Mouse (Mus musculus) midbrain, embryonic 11.5 days (tissue): ENCODE measurements at regions not wholly inside any gene's neighbourhood (a gene's known extent, or its start where the extent isn't known, plus 50 kb on each side); places are given as distances from the start of the nearest gene placed in this dataset.

ENCODE experiments used
- ATAC-seq: fragments of 200-750 bp; cut with Nextera tagmentation; 2 replicates; pipeline ENCODE4 v1.8.0; 2017; ENCODE audit warnings: moderate TSS enrichment, moderate library complexity; ENCODE audit not compliant: low FRiP score
- DNase-seq: peaks from one replicate; pipeline ENCODE4 v3.0.0; 2015; ENCODE audit warnings: low spot score; ENCODE audit errors: missing footprints
- H3K27ac ChIP-seq: fragments of 300-500 bp; sonication (generic); 2 replicates; pipeline ENCODE4 v1.5.1; 2014; ENCODE audit warnings: low read depth, low read length
- H3K27me3 ChIP-seq: fragments of 300-500 bp; sonication (generic); 2 replicates; pipeline ENCODE4 v1.6.1; 2014; ENCODE audit warnings: mild to moderate bottlenecking, low read length, moderate library complexity, mixed read lengths; ENCODE audit not compliant: control insufficient read depth, insufficient read depth
- H3K36me3 ChIP-seq: fragments of 300-500 bp; sonication (generic); 2 replicates; pipeline ENCODE4 v1.6.1; 2014; ENCODE audit warnings: mild to moderate bottlenecking, low read length, moderate library complexity, mixed read lengths; ENCODE audit not compliant: control insufficient read depth, insufficient read depth
- H3K4me1 ChIP-seq: fragments of 300-500 bp; sonication (generic); 2 replicates; pipeline ENCODE4 v1.6.1; 2014; ENCODE audit warnings: low read length; ENCODE audit not compliant: control insufficient read depth, insufficient read depth
- H3K4me2 ChIP-seq: fragments of 300-500 bp; sonication (generic); 2 replicates; pipeline ENCODE4 v1.6.1; 2014; ENCODE audit warnings: mild to moderate bottlenecking, moderate library complexity
- H3K4me3 ChIP-seq: fragments of 300-500 bp; sonication (generic); 2 replicates; pipeline ENCODE4 v1.5.1; 2014; ENCODE audit warnings: low read depth, low read length
- H3K9ac ChIP-seq: fragments of 300-500 bp; sonication (generic); 2 replicates; pipeline ENCODE4 v1.6.1; 2014; ENCODE audit warnings: low read length
- H3K9me3 ChIP-seq: fragments of 300-500 bp; sonication (generic); 2 replicates; pipeline ENCODE4 v1.6.1; 2016; ENCODE audit warnings: low read length; ENCODE audit not compliant: control insufficient read depth
- WGBS: fragments of 180-500 bp; shearing (Covaris S2); extraction: QIAGEN DNeasy Blood & Tissue Kit; methylation state at CpG from one replicate; pipeline ENCODE4 v1.1.7; 2014; 5-methylcytosine and 5-hydroxymethylcytosine counted together

GRCm38 (mm10) chr10:44819361-44819760 is 247.6 kb upstream of the Prep start:
- no peak overlapping the region for H3K9ac ChIP-seq
- no peak overlapping the region for H3K4me2 ChIP-seq
- H3K27me3 ChIP-seq = no peaks in the 10 kb centered on the region
- H3K9me3 ChIP-seq = no peaks in the 10 kb centered on the region
- 88% methylated on average over 2 of the region's 2 CpGs for WGBS
- H3K36me3 ChIP-seq = no peaks in the 10 kb centered on the region
- DNase-seq (no peak), ATAC-seq (no peak)
- H3K4me3 ChIP-seq = no peak overlapping the region
- H3K4me1 ChIP-seq = no peaks in the 10 kb centered on the region
- H3K27ac ChIP-seq = no peak overlapping the region

DNA sequence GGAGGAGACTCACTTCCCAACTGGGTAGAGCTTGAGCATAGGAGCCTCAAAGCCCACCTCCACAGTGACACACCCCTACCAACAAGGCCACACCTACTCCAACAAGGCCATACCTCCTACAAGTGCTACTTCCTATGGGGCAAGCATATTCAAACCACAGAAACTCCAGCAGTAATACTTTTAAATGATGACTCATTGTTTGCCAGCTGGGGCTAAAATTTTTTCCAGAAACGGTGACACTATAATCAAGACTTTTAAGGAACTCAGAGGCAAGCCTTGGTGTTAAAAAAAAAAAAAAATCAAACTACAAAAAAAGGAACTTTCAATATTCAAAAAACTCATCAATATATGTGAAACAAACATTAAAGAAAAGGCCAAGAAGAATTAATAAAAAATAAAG is 248.4 kb upstream of the Prep start:
- Histone ChIP-seq H3K4me2 (no peak overlapping the region), H3K9ac (no peak overlapping the region), H3K9me3 (no peaks in the 10 kb centered on the region), H3K27me3 (no peaks in the 10 kb centered on the region), H3K4me3 (no peak overlapping the region), H3K27ac (no peak overlapping the region), H3K4me1 (no peaks in the 10 kb centered on the region), H3K36me3 (no peaks in the 10 kb centered on the region)
- no peak for DNase-seq
- no peak for ATAC-seq
- WGBS = 84% methylated on average over 1 of the region's 1 CpGs

DNA sequence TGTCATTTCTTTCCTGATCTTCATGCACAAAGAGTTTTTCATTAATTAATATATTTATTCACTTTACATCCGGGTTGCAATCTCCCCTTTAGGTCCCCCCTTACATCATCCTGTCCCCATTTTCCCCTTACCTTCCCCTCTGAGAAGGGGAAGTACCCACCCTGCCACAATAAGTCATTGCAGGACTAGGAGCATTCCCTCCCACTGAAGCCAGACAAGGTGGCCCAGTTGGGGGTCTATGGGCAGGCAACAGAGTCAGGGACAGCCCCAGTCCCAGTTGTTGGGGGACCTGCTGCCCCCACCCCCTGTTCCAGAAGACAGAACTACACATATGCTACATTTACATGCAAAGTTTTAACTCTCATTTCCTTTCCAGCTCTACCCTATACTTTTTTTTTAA is 267.9 kb upstream of the Prdm1 start:
- ATAC-seq (no peak), DNase-seq (no peak)
- Histone ChIP-seq H3K4me3 (no peak overlapping the region), H3K36me3 (no peaks in the 10 kb centered on the region), H3K9ac (no peak overlapping the region), H3K4me1 (no peaks in the 10 kb centered on the region), H3K4me2 (no peak overlapping the region), H3K9me3 (peaks cover 8% of the 10 kb centered on the region), H3K27ac (no peak overlapping the region), H3K27me3 (no peaks in the 10 kb centered on the region)
- WGBS = 75% methylated on average over 1 of the region's 1 CpGs

GRCm38 (mm10) chr10:44785386-44785785 is 257.1 kb upstream of the Prdm1 start:
- H3K4me1 ChIP-seq = no peaks in the 10 kb centered on the region
- H3K9ac ChIP-seq = no peak overlapping the region
- H3K9me3 ChIP-seq = no peaks in the 10 kb centered on the region
- DNase-seq (no peak), ATAC-seq (no peak)
- no peak overlapping the region for H3K27ac ChIP-seq
- H3K4me2 ChIP-seq = no peak overlapping the region
- WGBS = 76% methylated on average over 6 of the region's 6 CpGs
- no peaks in the 10 kb centered on the region for H3K27me3 ChIP-seq
- H3K36me3 ChIP-seq = no peaks in the 10 kb centered on the region
- no peak overlapping the region for H3K4me3 ChIP-seq

DNA sequence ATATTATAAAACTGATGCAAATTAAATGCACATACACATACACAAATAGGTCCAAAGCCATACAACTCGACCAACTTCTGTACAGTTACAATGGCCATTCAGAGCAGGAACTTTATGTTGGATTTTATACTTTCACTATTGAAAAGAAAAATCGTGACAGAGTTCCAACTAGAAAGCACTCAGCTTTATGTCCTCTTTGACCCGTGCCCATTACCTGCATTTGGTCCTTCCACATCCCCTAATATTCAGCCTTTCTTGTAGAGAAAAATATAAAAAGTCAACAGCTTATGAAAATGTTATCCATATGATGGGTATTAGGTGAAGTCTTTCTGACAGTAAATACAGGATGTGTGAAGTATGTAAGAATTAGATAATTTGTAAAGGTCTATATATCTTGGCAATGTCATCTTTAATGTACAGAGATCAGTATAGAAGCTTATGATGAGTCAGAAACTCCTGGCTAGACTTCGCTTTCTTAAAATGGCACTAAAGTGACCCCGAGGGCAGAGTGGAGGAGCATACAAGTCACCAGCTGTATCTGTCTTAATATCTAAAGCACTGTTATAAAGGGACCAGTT is 252.2 kb upstream of the Prdm1 start:
- Histone ChIP-seq H3K9ac (no peak overlapping the region), H3K27ac (no peak overlapping the region), H3K4me1 (no peaks in the 10 kb centered on the region), H3K27me3 (no peaks in the 10 kb centered on the region), H3K9me3 (no peaks in the 10 kb centered on the region), H3K4me2 (no peak overlapping the region), H3K4me3 (no peak overlapping the region), H3K36me3 (no peaks in the 10 kb centered on the region)
- WGBS = 86% methylated on average over 5 of the region's 5 CpGs
- ATAC-seq (no peak), DNase-seq (no peak)

DNA sequence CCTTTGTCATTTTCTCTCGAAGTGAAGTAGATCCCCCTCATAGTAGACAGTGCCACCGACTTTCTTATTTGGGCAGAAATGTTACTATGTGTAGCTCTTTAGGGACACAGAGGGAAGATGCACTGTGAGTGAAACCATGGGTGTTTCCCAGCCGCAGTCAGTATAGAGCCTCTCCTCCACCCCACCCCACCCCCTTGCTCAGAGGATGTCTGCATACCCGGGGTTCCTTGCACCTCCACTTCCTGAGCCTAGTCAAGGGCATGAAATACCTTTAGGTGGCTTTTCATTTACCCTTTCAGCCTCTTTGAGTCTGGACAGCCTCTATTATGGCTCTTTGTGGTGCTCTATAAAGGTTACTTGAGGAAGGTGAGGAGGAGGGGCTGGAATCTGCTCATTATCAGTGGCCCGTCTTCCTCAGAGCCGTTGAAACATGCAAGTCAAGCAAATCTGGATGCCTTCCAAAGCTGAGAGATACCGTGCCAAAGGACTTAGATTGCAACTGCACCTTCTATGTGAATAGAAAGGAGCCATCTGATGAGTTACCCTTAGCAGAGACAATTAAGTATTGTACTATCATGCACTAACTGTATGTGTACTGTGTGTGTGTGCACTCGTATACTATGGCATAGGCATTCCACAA is 251.4 kb upstream of the Prdm1 start:
- 84% methylated on average over 8 of the region's 8 CpGs for WGBS
- H3K9ac ChIP-seq = no peak overlapping the region
- no peak overlapping the region for H3K4me3 ChIP-seq
- ATAC-seq = no peak
- H3K4me1 ChIP-seq = no peaks in the 10 kb centered on the region
- H3K36me3 ChIP-seq = no peaks in the 10 kb centered on the region
- no peak overlapping the region for H3K4me2 ChIP-seq
- H3K27me3 ChIP-seq = no peaks in the 10 kb centered on the region
- H3K9me3 ChIP-seq = no peaks in the 10 kb centered on the region
- H3K27ac ChIP-seq = no peak overlapping the region
- no peak for DNase-seq

DNA sequence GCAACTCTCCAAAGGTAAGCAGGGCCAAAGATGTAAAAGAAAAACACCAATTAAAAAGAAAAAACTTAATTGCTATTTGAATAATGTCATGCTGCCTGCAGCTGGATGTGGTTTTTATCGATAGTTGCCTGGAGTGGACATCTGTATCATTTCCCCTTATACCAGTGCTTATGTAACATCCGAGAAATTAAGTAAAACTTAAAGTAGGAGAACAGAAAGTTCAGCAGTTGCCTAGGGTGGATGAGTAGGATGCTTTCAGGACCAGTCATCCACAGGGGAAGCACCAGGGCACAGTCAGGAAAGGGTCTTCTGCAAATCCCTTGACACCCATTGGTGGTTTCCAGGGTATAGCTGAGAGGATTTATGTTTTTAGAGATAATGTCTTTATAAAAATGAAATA is 248.9 kb upstream of the Prdm1 start:
- H3K4me1 ChIP-seq = no peaks in the 10 kb centered on the region
- H3K36me3 ChIP-seq = no peaks in the 10 kb centered on the region
- DNase-seq (no peak), ATAC-seq (no peak)
- H3K4me3 ChIP-seq = no peak overlapping the region
- H3K4me2 ChIP-seq = no peak overlapping the region
- no peak overlapping the region for H3K27ac ChIP-seq
- no peaks in the 10 kb centered on the region for H3K9me3 ChIP-seq
- no peak overlapping the region for H3K9ac ChIP-seq
- H3K27me3 ChIP-seq = no peaks in the 10 kb centered on the region
- 90% methylated on average over 2 of the region's 2 CpGs for WGBS

- DNase-seq (no peak), ATAC-seq (no peak)
- H3K9ac ChIP-seq = no peak overlapping the region
- no peak overlapping the region for H3K27ac ChIP-seq
- H3K4me3 ChIP-seq = no peak overlapping the region
- no peak overlapping the region for H3K4me2 ChIP-seq
- no peaks in the 10 kb centered on the region for H3K36me3 ChIP-seq
- 63% methylated on average over 2 of the region's 2 CpGs for WGBS
- H3K9me3 ChIP-seq = no peaks in the 10 kb centered on the region
- no peaks in the 10 kb centered on the region for H3K27me3 ChIP-seq
- H3K4me1 ChIP-seq = no peaks in the 10 kb centered on the region
Measured at GRCm38 (mm10) chr10:44776175-44776574, 247.9 kb upstream of the Prdm1 start.

DNA sequence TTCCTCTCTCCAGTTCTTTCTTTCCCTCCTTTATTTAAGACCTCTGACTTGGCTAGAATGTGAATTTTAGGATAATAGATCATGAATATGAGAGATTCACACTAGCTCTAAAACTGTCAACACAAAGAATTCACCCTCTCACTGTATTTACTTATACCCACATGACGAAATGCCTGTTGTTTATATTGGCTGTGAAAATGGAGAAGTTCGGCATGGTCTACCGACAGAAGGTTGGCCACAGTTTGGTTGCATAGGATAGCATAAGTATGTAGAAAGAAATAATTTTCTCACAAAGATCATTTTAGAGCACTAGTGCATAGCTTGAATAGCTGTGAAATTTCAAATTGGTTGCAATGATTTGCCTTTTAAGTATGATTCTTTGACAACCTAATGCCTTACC is 237.2 kb upstream of the Prdm1 start:
- H3K4me2 ChIP-seq = no peak overlapping the region
- DNase-seq = no peak
- no peaks in the 10 kb centered on the region for H3K9me3 ChIP-seq
- no peaks in the 10 kb centered on the region for H3K36me3 ChIP-seq
- no peak for ATAC-seq
- no peak overlapping the region for H3K9ac ChIP-seq
- WGBS = 97% methylated on average over 3 of the region's 3 CpGs
- no peaks in the 10 kb centered on the region for H3K27me3 ChIP-seq
- no peak overlapping the region for H3K4me3 ChIP-seq
- no peak overlapping the region for H3K27ac ChIP-seq
- H3K4me1 ChIP-seq = no peaks in the 10 kb centered on the region
